Mouse (Mus musculus): ENCODE measurements around the gene Defa30.
"Not testable (repeated sequence)": the region's sequence is repeated elsewhere in the genome, so short reads cannot be mapped to it uniquely, and the experiment has no call there.

Defa30 gene

GRCm38 (mm10) chr8:21134342-21134741, at the start of gene Defa30:
Defa30 (plus strand) TSS chr8:21134642.
- not testable (repeated sequence) for DNase-seq (ENCODE audit: low spot score in 2 of 2)

GRCm38 (mm10) chr8:21093106-21093505, 41.3 kb upstream of the Defa30 start:
- no peak for DNase-seq (ENCODE audit: low spot score in 2 of 2)

DNA sequence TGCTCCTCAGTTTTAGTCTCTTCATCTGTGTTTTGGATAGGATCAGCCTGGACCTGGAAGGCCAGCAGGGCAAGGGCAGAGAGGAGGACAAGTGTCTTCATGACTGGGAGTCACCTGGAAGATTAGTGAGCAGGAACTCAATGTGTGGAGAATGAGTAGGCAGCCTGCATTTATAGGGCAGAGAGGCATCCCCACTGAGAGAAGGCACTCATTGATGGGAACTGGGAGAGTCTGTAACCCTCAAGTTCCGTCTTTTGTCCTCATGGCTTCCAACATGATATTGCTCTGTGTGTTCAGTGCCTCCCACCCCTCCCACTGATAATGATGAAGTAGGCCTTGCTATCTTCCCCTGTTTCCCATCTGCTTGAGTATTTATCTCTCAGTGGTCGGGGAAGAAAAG, 38.5 kb upstream of the Defa30 start, which contains the start of gene Gm14851:
Gene Gm14851 (minus strand): TSS at position 101 of the 400 bp plus-strand sequence.
- DNase-seq (ENCODE audit: low spot score in 2 of 2) = not testable (repeated sequence)

DNA sequence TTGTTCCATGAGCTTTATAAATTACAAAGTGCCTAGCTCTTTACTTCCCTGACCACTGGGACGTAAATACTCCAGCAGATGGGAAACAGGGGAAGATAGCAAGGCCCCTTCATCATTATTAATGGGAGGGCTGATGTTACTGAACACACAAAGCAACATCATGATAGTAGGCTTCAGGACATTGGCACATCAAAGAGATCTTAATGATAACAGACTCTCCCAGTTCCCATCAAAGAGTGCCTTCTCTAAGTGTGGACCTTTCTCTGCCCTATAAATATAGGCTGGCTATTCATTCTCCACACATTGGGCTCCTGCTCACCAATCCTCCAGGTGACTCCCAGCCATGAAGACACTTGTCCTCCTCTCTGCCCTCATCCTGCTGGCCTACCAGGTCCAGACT, 27.5 kb downstream of the Defa30 start, which contains the start of gene Defa22:
Gene Defa22 (plus strand): TSS at position 301 of the 400 bp plus-strand sequence.
- DNase-seq (ENCODE audit: low spot score in 2 of 2) = not testable (repeated sequence)
